Mouse (Mus musculus): ENCODE measurements at regions not wholly inside any gene's neighbourhood (a gene's known extent, or its start where the extent isn't known, plus 50 kb on each side); places are given as distances from the start of the nearest gene placed in this dataset.
A peak's percentile ranks its signal among the peaks of the same experiment; 100 is the strongest.

- 66% methylated on average over 3 of the region's 3 CpGs for WGBS
- no peak overlapping the region for H3K27ac ChIP-seq
- H3K36me3 ChIP-seq: no peaks in the 10 kb centered on the region
- ATAC-seq (ENCODE audit: low FRiP score, low read depth): no peak
- H3K4me2 ChIP-seq (replicated peaks): no peak overlapping the region
- no peaks in the 10 kb centered on the region for H3K27me3 ChIP-seq
- peaks cover 4% of the 10 kb centered on the region; the same call in 1 of the 2 replicates for H3K4me1 ChIP-seq
- H3K9me3 ChIP-seq: no peaks in the 10 kb centered on the region
- H3K4me3 ChIP-seq: no peak overlapping the region
- no peak overlapping the region for H3K9ac ChIP-seq
These were observed 98.9 kb downstream of the Mab21l3 start for GRCm38 (mm10) chr3:101749841-101750240.

GRCm38 (mm10) chr3:101749031-101749632 is 99.6 kb downstream of the Mab21l3 start:
- WGBS: 91% methylated on average over 3 of the region's 3 CpGs
- no peak overlapping the region for H3K4me3 ChIP-seq

GRCm38 (mm10) chr3:101748186-101748585 is 100.6 kb downstream of the Mab21l3 start:
- H3K27me3 ChIP-seq: no peaks in the 10 kb centered on the region
- no peak overlapping the region for H3K9ac ChIP-seq
- peaks cover 4% of the 10 kb centered on the region; the same call in 1 of the 2 replicates for H3K4me1 ChIP-seq
- H3K4me3 ChIP-seq: no peak overlapping the region
- no peak overlapping the region for H3K4me2 ChIP-seq (replicated peaks)
- H3K36me3 ChIP-seq: no peaks in the 10 kb centered on the region
- no peak overlapping the region for H3K27ac ChIP-seq
- WGBS: 41% methylated on average over 4 of the region's 4 CpGs
- ATAC-seq (ENCODE audit: low FRiP score, low read depth): no peak
- H3K9me3 ChIP-seq: no peaks in the 10 kb centered on the region

More at GRCm38 (mm10) chr3:101749031-101749632, 99.6 kb downstream of the Mab21l3 start:
- H3K9me3 ChIP-seq: no peaks in the 10 kb centered on the region
- peaks cover 4% of the 10 kb centered on the region; the same call in 1 of the 2 replicates for H3K4me1 ChIP-seq
- H3K4me2 ChIP-seq (replicated peaks): no peak overlapping the region
- H3K27ac ChIP-seq: no peak overlapping the region
- H3K36me3 ChIP-seq: no peaks in the 10 kb centered on the region
- no peak for ATAC-seq (ENCODE audit: low FRiP score, low read depth)
- no peak overlapping the region for H3K9ac ChIP-seq
- H3K27me3 ChIP-seq: no peaks in the 10 kb centered on the region

DNA sequence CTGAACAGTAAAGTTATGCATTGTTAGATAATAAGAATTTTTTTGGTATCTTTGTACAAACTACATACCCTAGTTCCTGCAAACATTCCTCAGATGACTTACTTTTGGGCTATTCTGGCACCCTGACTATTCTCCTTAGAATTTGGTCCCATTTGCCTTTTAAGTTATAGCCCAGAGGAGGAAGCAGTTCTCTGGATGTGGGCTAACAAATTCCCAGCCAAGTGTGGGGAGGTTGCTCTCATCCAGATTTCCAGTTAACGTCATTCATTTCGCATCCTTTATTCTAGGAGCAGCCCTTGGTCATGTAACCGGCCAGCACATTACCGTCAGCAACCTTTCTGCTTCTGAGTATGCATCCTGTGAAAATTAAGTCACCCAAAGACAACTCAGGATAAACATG is 107.9 kb downstream of the Mab21l3 start:
- H3K9me3 ChIP-seq: no peaks in the 10 kb centered on the region
- no peaks in the 10 kb centered on the region for H3K27me3 ChIP-seq
- no peak overlapping the region for H3K4me3 ChIP-seq
- H3K27ac ChIP-seq: no peak overlapping the region
- no peaks in the 10 kb centered on the region for H3K36me3 ChIP-seq
- ATAC-seq (ENCODE audit: low FRiP score, low read depth): no peak
- H3K4me2 ChIP-seq (replicated peaks): no peak overlapping the region
- WGBS: 83% methylated on average over 4 of the region's 4 CpGs
- H3K4me1 ChIP-seq: no peaks in the 10 kb centered on the region
- no peak overlapping the region for H3K9ac ChIP-seq

DNA sequence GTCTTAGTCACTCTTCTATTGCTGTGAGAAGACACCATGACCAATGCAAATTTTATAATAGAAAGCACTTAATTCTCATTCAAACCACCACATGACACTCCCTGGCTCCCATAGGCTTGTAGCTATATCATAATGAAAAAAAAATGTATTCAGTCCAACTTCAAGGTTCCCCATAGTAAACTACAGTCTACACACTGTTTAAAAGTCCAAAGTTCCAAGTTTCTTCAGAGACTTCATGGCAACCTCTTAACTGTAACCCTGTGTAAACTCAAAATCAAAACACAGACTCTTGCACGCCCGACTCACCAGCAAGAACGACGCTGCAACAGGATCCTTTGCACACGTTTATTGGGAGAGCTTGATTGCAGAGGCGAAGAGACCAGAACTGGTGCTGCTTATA is 111.6 kb downstream of the Mab21l3 start:
- no peak for ATAC-seq (ENCODE audit: low FRiP score, low read depth)
- Histone ChIP-seq H3K9me3 (peaks cover 13% of the 10 kb centered on the region), H3K9ac (no peak overlapping the region), H3K4me3 (no peak overlapping the region), H3K4me2 (replicated peaks) (no peak overlapping the region), H3K27ac (no peak overlapping the region), H3K36me3 (no peaks in the 10 kb centered on the region), H3K27me3 (no peaks in the 10 kb centered on the region), H3K4me1 (no peaks in the 10 kb centered on the region)
- 87% methylated on average over 6 of the region's 6 CpGs for WGBS

GRCm38 (mm10) chr3:101729044-101729443 is 119.7 kb downstream of the Mab21l3 start:
- H3K9me3 ChIP-seq: peaks cover 13% of the 10 kb centered on the region
- H3K27me3 ChIP-seq: no peaks in the 10 kb centered on the region
- H3K4me2 ChIP-seq (replicated peaks): no peak overlapping the region
- H3K36me3 ChIP-seq: no peaks in the 10 kb centered on the region
- 80% methylated on average over 3 of the region's 3 CpGs for WGBS
- no peaks in the 10 kb centered on the region for H3K4me1 ChIP-seq
- no peak overlapping the region for H3K9ac ChIP-seq
- no peak for ATAC-seq (ENCODE audit: low FRiP score, low read depth)
- no peak overlapping the region for H3K27ac ChIP-seq
- H3K4me3 ChIP-seq: no peak overlapping the region

GRCm38 (mm10) chr3:101722926-101723325 is 118.4 kb upstream of the Atp1a1 start:
- 13% methylated on average over 6 of the region's 6 CpGs for WGBS
- no peak overlapping the region for H3K4me2 ChIP-seq (replicated peaks)
- no peak overlapping the region for H3K9ac ChIP-seq
- no peaks in the 10 kb centered on the region for H3K27me3 ChIP-seq
- peaks cover 14% of the 10 kb centered on the region; the same call in 1 of the 2 replicates for H3K4me1 ChIP-seq
- no peaks in the 10 kb centered on the region for H3K36me3 ChIP-seq
- no peak for ATAC-seq (ENCODE audit: low FRiP score, low read depth)
- no peak overlapping the region for H3K4me3 ChIP-seq
- H3K9me3 ChIP-seq: no peaks in the 10 kb centered on the region
- no peak overlapping the region for H3K27ac ChIP-seq

DNA sequence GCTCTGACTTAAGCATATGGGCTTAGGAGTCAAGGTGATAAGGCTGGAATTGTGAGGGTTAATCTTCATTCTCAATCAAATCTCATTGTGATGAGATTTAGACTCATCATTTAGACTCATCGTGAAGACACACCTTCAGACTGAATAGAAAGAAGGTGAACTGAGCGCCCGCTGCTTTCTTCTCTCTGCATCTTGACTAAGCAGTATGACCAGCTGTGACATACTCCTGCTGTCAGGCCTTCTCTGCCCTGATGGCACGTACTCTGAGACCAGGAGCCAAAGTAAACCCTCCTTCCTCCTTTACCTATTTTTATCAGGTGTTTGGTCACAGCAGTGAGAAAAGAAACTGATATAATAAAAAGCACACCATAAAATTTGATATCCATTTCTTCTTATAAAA is 117.5 kb upstream of the Atp1a1 start:
- no peaks in the 10 kb centered on the region for H3K27me3 ChIP-seq
- no peaks in the 10 kb centered on the region for H3K36me3 ChIP-seq
- no peak overlapping the region for H3K4me2 ChIP-seq (replicated peaks)
- peaks cover 14% of the 10 kb centered on the region; the same call in 1 of the 2 replicates for H3K4me1 ChIP-seq
- H3K4me3 ChIP-seq: no peak overlapping the region
- ATAC-seq (ENCODE audit: low FRiP score, low read depth): no peak
- WGBS: 71% methylated on average over 4 of the region's 4 CpGs
- no peaks in the 10 kb centered on the region for H3K9me3 ChIP-seq
- H3K9ac ChIP-seq: no peak overlapping the region
- H3K27ac ChIP-seq: no peak overlapping the region

- no peak for ATAC-seq (ENCODE audit: low FRiP score, low read depth)
- Histone ChIP-seq H3K4me3 (no peak overlapping the region), H3K9ac (no peak overlapping the region), H3K4me2 (replicated peaks) (no peak overlapping the region), H3K36me3 (no peaks in the 10 kb centered on the region), H3K4me1 (peaks cover 40% of the 10 kb centered on the region), H3K9me3 (no peaks in the 10 kb centered on the region), H3K27me3 (no peaks in the 10 kb centered on the region), H3K27ac (no peak overlapping the region)
These were observed 110.9 kb upstream of the Atp1a1 start for GRCm38 (mm10) chr3:101715416-101715815.

GRCm38 (mm10) chr3:101714810-101715209 is 110.3 kb upstream of the Atp1a1 start:
- no peaks in the 10 kb centered on the region for H3K36me3 ChIP-seq
- H3K27me3 ChIP-seq: no peaks in the 10 kb centered on the region
- H3K4me2 ChIP-seq (replicated peaks): no peak overlapping the region
- no peak overlapping the region for H3K9ac ChIP-seq
- no peak for ATAC-seq (ENCODE audit: low FRiP score, low read depth)
- H3K4me3 ChIP-seq: no peak overlapping the region
- H3K27ac ChIP-seq: no peak overlapping the region
- peaks cover 42% of the 10 kb centered on the region for H3K4me1 ChIP-seq
- 61% methylated on average over 5 of the region's 5 CpGs for WGBS
- no peaks in the 10 kb centered on the region for H3K9me3 ChIP-seq

- Histone ChIP-seq H3K27me3 (no peaks in the 10 kb centered on the region), H3K4me2 (replicated peaks) (no peak overlapping the region; the same call in 1 of the 2 replicates), H3K9ac (no peak overlapping the region), H3K9me3 (no peaks in the 10 kb centered on the region), H3K36me3 (no peaks in the 10 kb centered on the region), H3K4me3 (no peak overlapping the region), H3K27ac (no peak overlapping the region), H3K4me1 (peaks cover 53% of the 10 kb centered on the region)
- 67% methylated on average over 11 of the region's 11 CpGs for WGBS
- no peak for ATAC-seq (ENCODE audit: low FRiP score, low read depth)
These were observed 109.2 kb upstream of the Atp1a1 start for GRCm38 (mm10) chr3:101713669-101714068.

DNA sequence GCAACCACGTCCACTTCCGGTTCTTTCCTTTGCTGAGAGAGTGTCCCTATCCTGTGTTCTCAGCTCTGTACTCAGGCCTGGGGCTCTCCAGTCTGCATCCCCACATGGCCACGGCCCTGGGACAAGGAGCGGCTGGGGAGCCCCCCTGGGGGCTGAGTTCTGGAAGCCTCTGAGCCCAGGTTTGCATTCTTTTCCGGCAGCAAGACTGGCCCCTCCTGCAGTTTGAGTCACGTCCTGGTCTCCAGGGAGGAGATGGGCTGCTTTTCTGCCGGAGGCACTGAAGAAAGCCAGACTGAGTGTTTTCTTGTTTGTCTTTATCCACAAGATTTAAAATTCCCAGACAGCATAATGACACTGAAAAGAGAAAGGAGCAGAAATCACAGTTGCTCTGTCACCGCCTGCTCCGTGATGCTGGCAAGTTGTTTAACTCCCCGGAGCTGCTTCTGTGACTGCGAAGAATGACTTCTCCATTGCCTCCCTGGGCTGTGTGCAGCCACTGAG is 108.7 kb upstream of the Atp1a1 start:
- WGBS: 24% methylated on average over 11 of the region's 11 CpGs
- Histone ChIP-seq H3K4me2 (replicated peaks) (peak overlapping the region; percentile 28), H3K27me3 (no peaks in the 10 kb centered on the region), H3K27ac (peak overlapping the region; percentile 16), H3K36me3 (no peaks in the 10 kb centered on the region), H3K9me3 (no peaks in the 10 kb centered on the region), H3K4me1 (peaks cover 54% of the 10 kb centered on the region), H3K9ac (no peak overlapping the region), H3K4me3 (no peak overlapping the region)
- ATAC-seq (ENCODE audit: low FRiP score, low read depth): no peak

DNA sequence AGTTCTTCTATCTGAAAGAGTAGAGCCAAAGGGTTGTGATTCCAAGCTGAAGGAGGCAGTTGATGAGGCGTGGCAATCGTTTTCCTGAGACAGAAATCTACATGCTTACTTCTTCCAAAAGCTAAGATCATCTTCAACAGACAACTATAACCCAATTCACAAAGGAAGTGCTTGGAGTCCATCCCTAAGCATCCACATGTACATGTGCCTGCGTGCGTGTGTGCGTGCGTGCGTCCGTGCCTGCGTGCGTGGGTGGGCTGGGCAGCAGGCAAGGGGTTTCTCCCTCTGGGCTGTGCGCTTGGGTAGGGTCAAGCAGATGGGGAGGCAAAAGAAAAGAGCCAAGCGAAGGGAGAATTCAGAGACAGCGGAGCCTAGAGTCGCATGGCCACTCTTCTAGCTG is 108.2 kb upstream of the Atp1a1 start:
- Histone ChIP-seq H3K9me3 (no peaks in the 10 kb centered on the region), H3K27ac (peak overlapping the region; percentile 16; the same call in 1 of the 2 replicates), H3K4me2 (replicated peaks) (no peak overlapping the region; the same call in 1 of the 2 replicates), H3K36me3 (no peaks in the 10 kb centered on the region), H3K4me3 (no peak overlapping the region), H3K4me1 (peaks cover 54% of the 10 kb centered on the region), H3K27me3 (no peaks in the 10 kb centered on the region), H3K9ac (no peak overlapping the region)
- WGBS: 80% methylated on average over 14 of the region's 14 CpGs
- ATAC-seq (ENCODE audit: low FRiP score, low read depth): no peak
